Mouse (Mus musculus) liver, embryonic 14.5 days (tissue): ENCODE data around the gene Necab2.

Experiments
- CTCF ChIP-seq: IDR thresholded peaks from 2 replicates; pipeline ENCODE4 v1.5.1; 2016; ENCODE audit warnings: antibody characterized with exemption, low read depth, control low read depth
- EP300 ChIP-seq: IDR thresholded peaks from 2 replicates; pipeline ENCODE4 v1.6.1; 2016; ENCODE audit warnings: antibody characterized with exemption, low read depth

GRCm38 (mm10) chr8:119466794-119467193, 20.3 kb downstream of the Necab2 start:
- TF ChIP-seq CTCF (no peak), EP300 (no peak)
